In genomic region chr9:49507829-49508585, GRCm38 (mm10) we compare ENCODE assay signal across 15 mouse cellular contexts. TPM values are rescaled to one million over a fixed set of nuclear protein-coding genes. Genes with fewer than 3 reads are reported as not detected.
DNase-seq lines count a peak whose midpoint lies in the region; ATAC-seq and TF ChIP-seq lines count a peak whose summit lies in the region.
"Had no signal": no experiment of that assay in that cellular context is flagged by ENCODE, and none has a peak within 500 bp of the region (broad histone marks: within the 10 kb centered on the region; RNA-seq: fewer than 3 reads in every experiment).

No protein-coding gene starts in this region.

- no peak overlapping the region for H3K4me2 ChIP-seq in heart, embryonic 15.5 days
- no peak overlapping the region for H3K4me2 ChIP-seq in liver, embryonic 14.5 days (ENCODE audit: low read depth)
- H3K4me2 ChIP-seq in neural tube, embryonic 15.5 days, result no peak overlapping the region
- H3K4me2 ChIP-seq: embryonic facial prominence, embryonic 12.5 days; heart, embryonic 12.5 days; hindbrain, embryonic 12.5 days; limb, embryonic 12.5 days had no signal

- no peak overlapping the region for H3K27ac ChIP-seq in heart, embryonic 15.5 days
- H3K27ac ChIP-seq in liver, embryonic 14.5 days, result no peak overlapping the region
- no peak overlapping the region for H3K27ac ChIP-seq in cortical plate, adult 2 months (ENCODE audit: insufficient read depth, low read length)
- H3K27ac ChIP-seq in neural tube, embryonic 15.5 days (replicated peaks), result no peak overlapping the region
- H3K27ac ChIP-seq: embryonic facial prominence, embryonic 12.5 days; hindbrain, embryonic 12.5 days; limb, embryonic 12.5 days had no signal

- H3K27me3 ChIP-seq in heart, embryonic 15.5 days, result no peaks in the 10 kb centered on the region
- no peaks in the 10 kb centered on the region for H3K27me3 ChIP-seq in liver, embryonic 14.5 days (ENCODE audit: control insufficient read depth, insufficient read depth, low read length)
- no peaks in the 10 kb centered on the region for H3K27me3 ChIP-seq in neural tube, embryonic 15.5 days (replicated peaks)
- H3K27me3 ChIP-seq: embryonic facial prominence, embryonic 12.5 days; heart, embryonic 12.5 days; hindbrain, embryonic 12.5 days; limb, embryonic 12.5 days had no signal

- no peak overlapping the region for H3K9ac ChIP-seq in heart, embryonic 15.5 days
- no peak overlapping the region for H3K9ac ChIP-seq in liver, embryonic 14.5 days (replicated peaks)
- no peak overlapping the region for H3K9ac ChIP-seq in neural tube, embryonic 15.5 days (replicated peaks)
- H3K9ac ChIP-seq: embryonic facial prominence, embryonic 12.5 days; heart, embryonic 12.5 days; hindbrain, embryonic 12.5 days; limb, embryonic 12.5 days had no signal

- no peak for DNase-seq in heart, adult 9 months (ENCODE audit: low spot score in 2 of 2)
- no peak for DNase-seq in liver, embryonic 14.5 days (ENCODE audit: low read depth in 3 of 3, low spot score in 3 of 3)
- DNase-seq in liver, result no peak
- peak; percentile 11 for DNase-seq in NIH3T3 (ENCODE audit: low read depth)
- DNase-seq: adrenal gland, adult 2 months had no signal

- H3K36me3 ChIP-seq in heart, embryonic 15.5 days, result peaks cover 32% of the 10 kb centered on the region; the same call in 1 of the 2 replicates
- H3K36me3 ChIP-seq in liver, embryonic 14.5 days (replicated peaks; ENCODE audit: control insufficient read depth, insufficient read depth, low read depth), result no peaks in the 10 kb centered on the region
- H3K36me3 ChIP-seq in neural tube, embryonic 15.5 days, result peaks cover 72% of the 10 kb centered on the region

- no peak for TF ChIP-seq POLR2A in cortical plate, adult 2 months (IDR thresholded peaks at IDR 0.05; ENCODE audit: extremely low read depth, insufficient read depth, low read length)

- no peaks in the 10 kb centered on the region for H3K4me1 ChIP-seq in heart, embryonic 15.5 days (replicated peaks)
- H3K4me1 ChIP-seq in liver, embryonic 14.5 days (replicated peaks; ENCODE audit: control insufficient read depth in 2 of 2, insufficient read depth in 2 of 2, low read length in 1 of 2), result no peaks in the 10 kb centered on the region
- H3K4me1 ChIP-seq in cortical plate, adult 2 months (ENCODE audit: control insufficient read depth, insufficient read depth, low read length), result no peaks in the 10 kb centered on the region; the same call in none of the 2 replicates
- H3K4me1 ChIP-seq in neural tube, embryonic 15.5 days, result no peaks in the 10 kb centered on the region
- H3K4me1 ChIP-seq: embryonic facial prominence, embryonic 12.5 days; heart, embryonic 12.5 days; hindbrain, embryonic 12.5 days; limb, embryonic 12.5 days had no signal

- no peaks in the 10 kb centered on the region for H3K9me3 ChIP-seq in heart, embryonic 15.5 days (replicated peaks)
- no peaks in the 10 kb centered on the region for H3K9me3 ChIP-seq in liver, embryonic 14.5 days (ENCODE audit: control insufficient read depth, low read length)
- no peaks in the 10 kb centered on the region for H3K9me3 ChIP-seq in neural tube, embryonic 15.5 days (replicated peaks)
- H3K9me3 ChIP-seq: embryonic facial prominence, embryonic 12.5 days; forebrain, embryonic 10.5 days; heart, embryonic 12.5 days; hindbrain, embryonic 12.5 days; limb, embryonic 12.5 days had no signal

- ATAC-seq in heart, embryonic 15.5 days (replicated peaks; ENCODE audit: insufficient number of reproducible peaks, insufficient read depth, low FRiP score, low read depth), result 0 out of 2 replicates have a peak, but pooled peaks have one; percentile 15
- ATAC-seq in liver, embryonic 14.5 days (ENCODE audit: insufficient read depth), result no peak
- ATAC-seq in neural tube, embryonic 15.5 days (ENCODE audit: low FRiP score), result no peak
- ATAC-seq in erythroid progenitor cell, adult 5-6 weeks (replicated peaks; ENCODE audit: low FRiP score, poor library complexity, severe bottlenecking), result no peak
- ATAC-seq: CD4-positive, CD25-positive, alpha-beta regulatory T cell, adult 4 months had no signal

- TF ChIP-seq CTCF in liver, embryonic 14.5 days (IDR thresholded peaks at IDR 0.05; ENCODE audit: low read depth), result peak; percentile 22
- peak; percentile 17; the same call in 1 of the 2 replicates for TF ChIP-seq CTCF in cortical plate, adult 2 months (IDR thresholded peaks at IDR 0.05; ENCODE audit: extremely low read depth, insufficient read depth, low read length)

- TF ChIP-seq EP300 in liver, embryonic 14.5 days (IDR thresholded peaks at IDR 0.05; ENCODE audit: low read depth), result no peak

- no peak overlapping the region for H3K4me3 ChIP-seq in heart, embryonic 15.5 days
- no peak overlapping the region for H3K4me3 ChIP-seq in liver, embryonic 14.5 days (ENCODE audit: insufficient read depth in 1 of 2, low read depth in 2 of 2, low read length in 2 of 2)
- H3K4me3 ChIP-seq in cortical plate, adult 2 months (ENCODE audit: insufficient read depth, low read length), result no peak overlapping the region
- H3K4me3 ChIP-seq in neural tube, embryonic 15.5 days (replicated peaks), result no peak overlapping the region
- H3K4me3 ChIP-seq: embryonic facial prominence, embryonic 12.5 days; forebrain, embryonic 10.5 days; heart, embryonic 12.5 days; hindbrain, embryonic 12.5 days; limb, embryonic 12.5 days had no signal

- WGBS in heart, embryonic 15.5 days, result 79% methylated on average over 9 of the region's 9 CpGs
- WGBS in liver, embryonic 14.5 days (ENCODE audit: insufficient replicate concordance), result 53% methylated on average over 9 of the region's 9 CpGs
- WGBS in neural tube, embryonic 15.5 days, result 93% methylated on average over 9 of the region's 9 CpGs

RNA-seq across cellular contexts. Expression of gene Ttc12, which starts 22.0 kb away (rescaled TPM):
- 2.1 and 2.7 TPM in 2 replicates for polyA plus RNA-seq in heart, embryonic 15.5 days (2015; fragmentation: Nextera tagmentation; extraction: Ambion mirVana)
- 0.12 and 0.19 TPM in 2 replicates for polyA plus RNA-seq in liver, embryonic 14.5 days (2012; rRNA removed)
- polyA plus RNA-seq in liver, embryonic 14.5 days (2014; fragmentation: Nextera tagmentation; extraction: Ambion mirVana), result 0.11 and 0.18 TPM in 2 replicates
- polyA plus RNA-seq in cortical plate, adult 2 months (2012; rRNA removed), result 1.6 and 1.7 TPM in 2 replicates
- 1.8 and 2.5 TPM in 2 replicates for polyA plus RNA-seq in neural tube, embryonic 15.5 days (2015; fragmentation: Nextera tagmentation; extraction: Ambion mirVana)
- total RNA-seq in erythroid progenitor cell, adult 5-6 weeks (2015; ENCODE audit: low replicate concordance), result not detected in 2 replicates
- not detected in 2 replicates for total RNA-seq in erythroid progenitor cell, adult 5-6 weeks (2017; ENCODE audit: low replicate concordance)
- polyA plus RNA-seq: CD4-positive, CD25-positive, alpha-beta regulatory T cell, adult 4 months had no signal
